In genomic region chr2:160383418-160383817, GRCm38 (mm10) we compare ENCODE assay signal across 24 mouse cellular contexts. TPM values are rescaled to one million over a fixed set of nuclear protein-coding genes. Genes with fewer than 3 reads are reported as not detected.
DNase-seq lines count a peak whose midpoint lies in the region; ATAC-seq and TF ChIP-seq lines count a peak whose summit lies in the region.
"Had no signal": no experiment of that assay in that cellular context is flagged by ENCODE, and none has a peak within 500 bp of the region (broad histone marks: within the 10 kb centered on the region; RNA-seq: fewer than 3 reads in every experiment).

No protein-coding gene starts in this region.

- peak; percentile 83 for ATAC-seq in kidney, embryonic 14.5 days (ENCODE audit: low FRiP score, low TSS enrichment)
- ATAC-seq in kidney, embryonic 16.5 days (ENCODE audit: low FRiP score, low TSS enrichment), result peak; percentile 84; the same call in 1 of the 2 replicates
- ATAC-seq: activated CD4-positive, CD25-positive, alpha-beta regulatory T cell, adult 4 months; CD4-positive, CD25-positive, alpha-beta regulatory T cell, adult 4 months; forebrain, embryonic 13.5 days; forebrain, embryonic 15.5 days; Patski had no signal

- H3K4me3 ChIP-seq in kidney, embryonic 14.5 days (ENCODE audit: low read length), result no peak overlapping the region
- H3K4me3 ChIP-seq in kidney, adult 2 months (ENCODE audit: insufficient read depth, low read depth, low read length), result no peak overlapping the region
- H3K4me3 ChIP-seq in kidney, embryonic 16.5 days (ENCODE audit: low read length), result no peak overlapping the region
- H3K4me3 ChIP-seq: embryonic facial prominence, embryonic 10.5 days; embryonic facial prominence, embryonic 12.5 days; forebrain, embryonic 13.5 days; forebrain, embryonic 15.5 days had no signal

- peaks cover 4% of the 10 kb centered on the region; the same call in 1 of the 2 replicates for H3K27me3 ChIP-seq in kidney, embryonic 14.5 days (ENCODE audit: control insufficient read depth, insufficient read depth, low read length)
- no peaks in the 10 kb centered on the region for H3K27me3 ChIP-seq in kidney, adult 2 months (replicated peaks; ENCODE audit: control insufficient read depth, insufficient read depth, low read length)
- peaks cover 11% of the 10 kb centered on the region; the same call in 1 of the 2 replicates for H3K27me3 ChIP-seq in kidney, embryonic 16.5 days (ENCODE audit: insufficient read depth, low read length)
- H3K27me3 ChIP-seq: embryonic facial prominence, embryonic 12.5 days; forebrain, embryonic 13.5 days; forebrain, embryonic 15.5 days had no signal

- 55% methylated on average over 3 of the region's 3 CpGs for WGBS in kidney, embryonic 14.5 days
- 35% methylated on average over 3 of the region's 3 CpGs for WGBS in kidney, adult 2 months
- WGBS in kidney, embryonic 16.5 days, result 40% methylated on average over 3 of the region's 3 CpGs

- H3K4me2 ChIP-seq in kidney, embryonic 14.5 days (replicated peaks; ENCODE audit: low read depth, low read length), result no peak overlapping the region
- no peak overlapping the region for H3K4me2 ChIP-seq in kidney, embryonic 16.5 days (replicated peaks; ENCODE audit: low read depth, low read length)
- H3K4me2 ChIP-seq: embryonic facial prominence, embryonic 12.5 days; forebrain, embryonic 13.5 days; forebrain, embryonic 15.5 days had no signal

- H3K9ac ChIP-seq in kidney, embryonic 14.5 days (ENCODE audit: low read depth, low read length), result no peak overlapping the region
- no peak overlapping the region for H3K9ac ChIP-seq in kidney, embryonic 16.5 days (replicated peaks; ENCODE audit: low read length)
- H3K9ac ChIP-seq: embryonic facial prominence, embryonic 12.5 days; forebrain, embryonic 13.5 days; forebrain, embryonic 15.5 days had no signal

- H3K27ac ChIP-seq in kidney, embryonic 14.5 days (ENCODE audit: low read depth, low read length), result no peak overlapping the region
- H3K27ac ChIP-seq in kidney, adult 2 months (ENCODE audit: insufficient read depth, low read depth, low read length), result no peak overlapping the region
- no peak overlapping the region for H3K27ac ChIP-seq in kidney, embryonic 16.5 days (ENCODE audit: low read length)
- H3K27ac ChIP-seq: embryonic facial prominence, embryonic 10.5 days; embryonic facial prominence, embryonic 12.5 days; forebrain, embryonic 13.5 days; forebrain, embryonic 15.5 days had no signal

- H3K9me3 ChIP-seq in kidney, embryonic 14.5 days (ENCODE audit: control insufficient read depth, low read length), result no peaks in the 10 kb centered on the region
- no peaks in the 10 kb centered on the region for H3K9me3 ChIP-seq in kidney, embryonic 16.5 days (ENCODE audit: low read length)
- H3K9me3 ChIP-seq: embryonic facial prominence, embryonic 10.5 days; embryonic facial prominence, embryonic 12.5 days; forebrain, embryonic 13.5 days; forebrain, embryonic 15.5 days had no signal

- TF ChIP-seq CTCF in kidney, adult 2 months (conservative IDR thresholded peaks at IDR 0.05; ENCODE audit: insufficient read depth, insufficient read length, low read depth, low read length), result no peak

- 0 out of 2 replicates have a peak, but pooled peaks cover 4% of the 10 kb centered on the region for H3K4me1 ChIP-seq in kidney, embryonic 14.5 days (ENCODE audit: control insufficient read depth, insufficient read depth, low read length)
- no peaks in the 10 kb centered on the region for H3K4me1 ChIP-seq in kidney, adult 2 months (ENCODE audit: control insufficient read depth, insufficient read depth, low read length)
- H3K4me1 ChIP-seq in kidney, embryonic 16.5 days (ENCODE audit: insufficient read depth, low read length), result peaks cover 10% of the 10 kb centered on the region; the same call in 1 of the 2 replicates
- H3K4me1 ChIP-seq: embryonic facial prominence, embryonic 12.5 days had no signal

- no peak for TF ChIP-seq POLR2A in kidney, adult 2 months (IDR thresholded peaks at IDR 0.05; ENCODE audit: low read depth, low read length)

- H3K36me3 ChIP-seq in kidney, embryonic 14.5 days (ENCODE audit: control insufficient read depth, insufficient read depth, low read length), result no peaks in the 10 kb centered on the region
- no peaks in the 10 kb centered on the region for H3K36me3 ChIP-seq in kidney, adult 2 months (ENCODE audit: control insufficient read depth, insufficient read depth, low read length)
- H3K36me3 ChIP-seq in kidney, embryonic 16.5 days (ENCODE audit: insufficient read depth, low read length), result no peaks in the 10 kb centered on the region
- H3K36me3 ChIP-seq: embryonic facial prominence, embryonic 10.5 days; embryonic facial prominence, embryonic 12.5 days; forebrain, embryonic 15.5 days; G1E had no signal

- peak; percentile 69 for DNase-seq in heart, adult 11 months
- DNase-seq in heart, adult 8-10 months (ENCODE audit: low spot score), result no peak
- no peak for DNase-seq in kidney, adult 2 months
- DNase-seq in kidney, adult 8-10 months, result no peak
- DNase-seq: adrenal gland, adult 8-10 months; adrenal gland, postnatal 14 days; adrenal gland, postnatal 36 days; B cell, adult 2 months; cerebellum, adult 11-12 months; cerebellum, adult 2 months; cerebellum, adult 9-10 months; cerebellum, postnatal 10 days; cerebellum, postnatal 25 days had no signal

RNA-seq across cellular contexts. Expression of gene Mafb, which starts 16.6 kb away (rescaled TPM):
- 10 to 100 TPM in 3 of 4 experiments, 1 to 10 TPM in 1; 9.2 to 12.0 (median 10.9) TPM for total RNA-seq in heart, adult 8-10 months (2022)
- polyA plus RNA-seq in kidney, embryonic 14.5 days (2014; fragmentation: Nextera tagmentation; extraction: Ambion mirVana), result 23.0 and 33.2 TPM in 2 replicates
- polyA plus RNA-seq in kidney, adult 2 months (2012; rRNA removed), result 8.0 and 8.5 TPM in 2 replicates
- polyA plus RNA-seq in kidney, embryonic 16.5 days (2015; fragmentation: Nextera tagmentation; extraction: Ambion mirVana), result 31.4 and 35.8 TPM in 2 replicates
- polyA plus RNA-seq: activated CD4-positive, CD25-positive, alpha-beta regulatory T cell, adult 4 months; G1E had no signal

RNA-seq across cellular contexts. Expression of gene Gm826, which starts 49.5 kb away (rescaled TPM):
- 10 to 100 TPM in 2 of 4 experiments, 1 to 10 TPM in 2; 6.6 to 13.3 (median 10.3) TPM for total RNA-seq in heart, adult 8-10 months (2022)
- polyA plus RNA-seq in kidney, embryonic 14.5 days (2014; fragmentation: Nextera tagmentation; extraction: Ambion mirVana), result 0.37 and 0.73 TPM in 2 replicates
- polyA plus RNA-seq in kidney, adult 2 months (2012; rRNA removed), result 0.25 and 0.41 TPM in 2 replicates
- polyA plus RNA-seq in kidney, embryonic 16.5 days (2015; fragmentation: Nextera tagmentation; extraction: Ambion mirVana), result 0.67 and 0.91 TPM in 2 replicates
- total RNA-seq: G1E had no signal
- polyA plus RNA-seq: activated CD4-positive, CD25-positive, alpha-beta regulatory T cell, adult 4 months; CD4-positive, CD25-positive, alpha-beta regulatory T cell, adult 4 months; embryonic facial prominence, embryonic 12.5 days; forebrain, embryonic 11.5 days; forebrain, embryonic 13.5 days; G1E had no signal
